Mouse (Mus musculus) Muller cell, postnatal 12 days (primary cell): Measurements from ENCODE around the gene Esyt3.
A peak's percentile ranks its signal among the peaks of the same experiment; 100 is the strongest.

Experiments
- DNase-seq: peaks from one replicate; pipeline ENCODE4 v3.0.0-alpha.2; 2015; ENCODE audit errors: inconsistent ontology term

Gene Esyt3

DNA sequence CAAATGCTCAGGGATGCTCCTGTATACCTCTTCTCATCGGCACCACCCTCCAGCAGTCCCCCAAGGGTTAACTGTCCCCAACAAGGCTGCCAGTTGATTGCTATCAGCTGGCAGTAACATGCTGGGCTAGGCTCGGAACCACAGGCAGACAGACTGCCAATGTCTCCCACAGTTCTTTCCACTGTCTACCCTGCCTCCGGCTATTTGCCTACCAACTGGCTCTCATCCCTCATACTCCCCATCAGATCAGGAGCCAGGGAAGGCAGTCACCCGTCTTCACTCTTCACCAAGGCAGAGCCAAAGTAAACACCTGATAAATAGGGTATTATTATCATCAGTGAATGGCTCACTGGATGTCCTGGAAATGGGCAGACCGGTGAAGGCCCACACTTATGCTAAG is 3.6 kb downstream of the Esyt3 start:
- peak; percentile 79 for DNase-seq

DNA sequence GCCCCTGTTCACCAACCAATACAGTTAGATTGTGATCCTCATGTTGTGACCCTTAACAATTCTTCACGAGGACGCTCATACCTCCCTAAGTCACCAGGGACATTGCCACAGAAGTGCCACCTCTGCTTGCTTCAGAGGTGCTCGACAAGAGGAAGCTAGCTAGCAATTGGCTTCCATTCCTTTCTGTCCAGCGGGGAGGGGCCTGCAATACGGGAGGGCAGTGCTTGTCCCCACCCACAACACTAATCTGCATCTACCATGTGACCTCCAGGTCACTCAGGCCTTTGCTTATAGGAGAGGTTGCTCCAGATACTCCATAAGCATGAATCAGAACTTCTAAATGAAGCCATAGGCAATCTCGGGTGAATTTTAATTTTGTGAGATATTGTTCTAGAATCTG is 5.0 kb downstream of the Esyt3 start:
- no peak for DNase-seq

DNA sequence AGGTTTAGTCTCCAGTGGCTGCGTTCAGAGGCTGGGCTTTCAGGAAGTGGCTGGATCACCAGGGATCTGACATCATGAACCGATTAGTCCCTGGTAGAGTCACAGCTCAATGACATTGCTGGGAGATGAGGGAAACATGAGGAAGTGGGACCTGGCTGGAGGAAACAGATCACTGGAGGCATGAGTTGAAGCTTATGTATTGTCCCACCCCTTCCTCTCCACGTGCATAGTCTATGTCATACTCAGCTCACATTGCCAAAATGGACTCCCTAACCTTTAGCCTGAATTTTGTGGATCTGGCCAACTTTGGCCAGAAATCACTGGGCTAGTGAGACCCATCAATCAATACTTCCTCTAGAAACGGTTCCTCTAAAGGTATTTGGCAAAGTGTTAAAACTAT is 5.4 kb downstream of the Esyt3 start:
- DNase-seq = no peak

DNA sequence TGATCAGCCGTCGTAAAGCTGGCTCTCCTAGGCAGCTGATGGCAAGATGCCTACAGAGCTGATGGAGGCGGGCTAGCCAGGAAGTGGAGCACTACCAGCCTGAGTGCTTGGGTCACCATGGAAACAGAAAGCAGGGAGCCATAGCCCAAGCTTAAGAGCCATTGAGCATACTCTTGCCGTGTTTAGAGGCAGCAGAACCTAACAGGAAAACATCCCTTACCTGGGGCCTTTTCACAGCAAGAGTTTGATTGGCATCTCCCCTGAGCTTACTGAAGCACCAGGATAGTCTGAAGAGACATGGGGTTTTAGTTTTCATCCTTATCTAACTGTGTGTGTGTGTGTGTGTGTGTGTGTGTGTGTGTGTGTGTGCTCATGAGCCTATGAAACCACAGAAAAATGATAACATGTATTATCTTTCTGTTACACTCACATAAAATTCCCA is 13.0 kb downstream of the Esyt3 start:
- peak; percentile 20 for DNase-seq

DNA sequence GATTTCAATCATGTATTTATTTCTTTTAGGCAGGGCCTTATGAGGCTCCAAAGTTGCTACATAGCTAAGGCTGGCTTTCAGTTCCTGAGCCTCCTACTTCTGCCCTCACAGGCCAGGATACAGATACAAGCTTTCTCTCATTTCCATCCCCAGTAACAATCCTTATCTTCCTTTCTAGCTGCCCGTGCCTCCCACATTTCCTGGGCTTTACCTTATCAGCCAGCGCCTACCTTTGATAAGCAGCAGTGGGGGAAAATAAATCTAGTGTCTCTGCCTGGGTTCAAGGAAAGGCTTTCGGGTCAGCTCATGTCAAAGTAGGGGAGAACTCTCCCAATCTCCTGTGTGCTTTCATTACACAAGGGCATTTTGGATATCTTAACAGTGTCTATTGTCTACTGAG is 16.8 kb downstream of the Esyt3 start:
- DNase-seq = no peak

DNA sequence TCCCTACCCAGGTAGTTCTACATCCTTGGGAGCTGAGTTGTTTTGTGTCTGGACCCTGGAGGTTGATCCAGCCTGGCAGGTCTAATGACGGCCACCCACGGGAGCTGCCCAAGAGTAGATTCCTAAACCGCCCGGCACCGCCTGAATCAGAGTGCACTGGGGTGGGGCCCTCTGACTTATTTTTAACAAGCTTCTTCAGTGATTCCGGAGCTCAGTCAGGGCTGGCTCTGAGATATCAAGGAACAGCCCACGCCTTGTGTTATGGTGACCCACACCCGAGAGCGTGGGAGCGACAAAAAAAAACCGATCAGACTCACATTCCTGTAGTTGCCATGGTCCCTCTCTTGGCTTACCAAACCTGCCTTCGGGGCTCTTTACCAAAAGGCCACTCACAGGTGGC is 18.2 kb downstream of the Esyt3 start:
- no peak for DNase-seq

DNA sequence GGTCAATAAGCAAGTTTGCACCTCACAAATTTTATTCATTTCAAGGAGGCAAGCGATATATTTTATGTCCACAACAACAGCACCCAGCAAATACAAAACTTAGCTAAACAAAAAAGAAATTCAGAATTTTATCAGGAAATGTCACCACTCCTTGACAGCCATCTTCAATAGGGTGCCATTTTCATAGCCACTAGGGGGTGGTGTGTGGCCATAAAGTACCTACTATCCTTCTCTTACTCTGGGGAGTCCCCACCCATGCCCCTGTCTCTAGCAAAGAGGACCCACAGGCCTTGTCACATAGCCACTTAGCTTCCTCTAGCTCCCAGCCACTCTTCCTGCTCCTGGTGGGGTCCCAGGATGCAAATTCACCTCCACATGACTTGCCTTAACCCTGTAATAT is 19.2 kb downstream of the Esyt3 start:
- DNase-seq = no peak

DNA sequence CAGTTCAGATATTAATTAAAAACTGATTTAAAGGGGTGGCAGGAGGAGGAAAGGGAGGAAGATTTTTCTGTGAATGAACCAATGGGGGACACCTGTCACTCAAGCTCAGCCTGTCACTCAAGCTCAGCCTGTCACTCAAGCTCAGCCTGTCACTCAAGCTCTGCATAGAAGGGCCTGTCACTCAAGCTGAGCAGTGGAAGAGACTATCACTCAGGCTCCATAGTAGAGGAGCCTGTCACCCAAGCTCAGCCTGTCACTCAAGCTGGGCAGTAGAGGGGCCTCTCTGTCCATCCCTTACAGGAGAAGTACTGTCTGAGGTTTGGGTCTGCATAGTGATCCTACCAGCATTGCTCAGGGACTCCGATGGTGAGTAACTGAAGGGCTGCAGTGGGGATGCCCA is 20.1 kb downstream of the Esyt3 start:
- DNase-seq = no peak

DNA sequence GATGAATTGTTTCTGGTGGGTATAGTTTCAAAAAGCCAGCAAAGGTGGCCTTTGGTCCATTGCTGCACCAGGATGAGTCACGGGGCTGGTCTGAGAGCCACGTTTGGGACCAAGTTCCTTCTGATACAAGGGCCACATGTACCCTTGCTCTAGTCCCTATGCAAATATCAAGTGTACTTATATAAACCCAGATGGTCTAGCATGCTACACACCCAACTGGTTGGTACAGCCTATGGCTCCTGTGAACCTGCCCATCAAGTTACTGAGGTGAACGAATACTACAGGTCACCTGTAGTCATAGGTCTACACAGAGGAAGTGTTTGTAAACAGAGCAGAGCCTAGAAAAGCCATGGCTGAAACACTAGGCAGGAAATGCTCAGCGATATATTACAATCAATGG is 21.8 kb downstream of the Esyt3 start:
- no peak for DNase-seq

DNA sequence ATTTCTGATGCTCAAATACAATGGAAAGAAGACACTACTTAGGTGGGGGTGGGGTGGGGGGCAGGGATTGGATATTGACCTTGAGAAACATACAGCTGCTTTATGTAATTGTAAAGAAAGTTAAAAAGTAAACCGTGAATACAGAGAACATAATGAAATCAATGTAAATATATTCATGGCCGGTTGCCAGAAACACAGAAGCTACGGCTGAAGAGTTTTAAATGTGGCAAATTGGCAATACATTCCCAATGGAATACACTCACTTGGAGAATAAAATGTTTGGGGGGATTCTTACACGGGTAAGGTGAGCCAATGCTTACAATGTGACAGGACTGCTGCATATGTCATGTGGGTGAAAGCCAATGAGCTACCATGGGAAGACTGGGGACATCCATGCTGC is 31.5 kb downstream of the Esyt3 start:
- DNase-seq = no peak

DNA sequence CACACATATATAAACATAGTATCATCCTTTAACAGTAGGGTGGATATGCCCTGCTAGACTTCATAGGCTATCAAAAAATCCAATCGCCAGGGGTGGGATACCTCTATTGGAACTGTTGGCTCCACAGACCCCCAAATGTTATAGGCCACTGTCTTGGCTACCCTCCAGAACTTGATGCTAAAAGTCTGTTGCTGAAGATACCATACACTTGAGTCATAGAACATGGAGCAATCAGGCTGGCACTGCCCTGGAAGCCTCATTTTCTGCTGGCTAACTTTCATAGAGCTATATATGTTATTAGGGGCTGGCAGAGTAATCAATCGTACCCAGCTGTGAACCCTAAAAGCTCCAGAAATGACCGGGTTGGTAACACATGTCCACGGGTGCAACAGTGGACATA is 32.4 kb downstream of the Esyt3 start:
- peak; percentile 13 for DNase-seq

DNA sequence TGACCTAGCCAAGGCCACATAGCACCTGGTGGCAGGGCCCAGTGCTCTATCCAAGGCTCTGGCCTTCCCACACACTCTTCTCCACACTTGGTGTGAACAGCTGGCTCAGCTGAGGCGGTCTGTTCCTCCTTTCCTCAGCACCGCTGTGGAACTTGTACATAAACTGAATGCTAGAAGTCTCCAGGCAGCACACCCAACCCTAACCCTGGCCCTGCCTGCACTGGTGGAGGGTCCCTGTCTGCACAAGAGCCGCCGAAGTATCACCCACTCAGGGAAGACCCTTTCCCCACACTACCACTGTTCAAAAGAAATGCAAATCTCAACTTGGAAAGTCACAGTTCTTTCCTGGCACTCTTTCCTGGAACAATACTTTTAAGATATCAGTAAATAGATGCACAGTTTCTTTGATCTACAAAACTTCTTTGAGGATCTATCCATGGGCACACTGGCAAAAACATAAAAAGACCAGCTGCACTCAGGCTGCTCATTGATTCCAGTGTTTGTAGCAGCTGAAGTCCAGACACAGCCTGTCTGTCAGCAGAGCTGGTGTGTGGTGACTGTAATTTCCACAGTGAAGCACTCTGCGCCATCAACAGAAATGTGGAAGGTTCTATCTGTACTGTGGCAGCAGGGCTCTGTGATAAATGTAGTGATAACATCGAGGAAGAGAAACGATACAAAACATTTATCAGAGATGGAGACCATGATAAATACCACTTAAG is 33.0 kb downstream of the Esyt3 start:
- DNase-seq = no peak

DNA sequence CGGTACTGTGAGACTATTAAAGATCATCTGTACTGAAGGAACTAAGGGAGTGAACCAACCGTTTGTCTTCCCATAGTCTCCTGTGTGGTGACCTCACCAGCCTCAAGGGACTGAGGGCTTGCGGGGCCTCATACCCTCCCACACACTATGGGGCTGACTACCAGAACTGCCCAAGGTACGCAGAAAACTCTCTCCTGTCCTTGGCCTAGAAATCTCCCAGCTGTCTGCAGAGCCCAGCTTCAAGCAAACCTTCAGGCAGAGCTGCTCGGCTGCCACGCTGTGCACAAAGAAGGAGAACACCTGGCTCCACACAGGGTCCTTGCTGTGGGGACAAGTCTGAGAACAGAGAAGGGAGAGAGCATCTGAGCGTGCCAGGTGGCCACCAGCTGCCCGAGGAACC is 38.4 kb downstream of the Esyt3 start:
- DNase-seq = no peak

DNA sequence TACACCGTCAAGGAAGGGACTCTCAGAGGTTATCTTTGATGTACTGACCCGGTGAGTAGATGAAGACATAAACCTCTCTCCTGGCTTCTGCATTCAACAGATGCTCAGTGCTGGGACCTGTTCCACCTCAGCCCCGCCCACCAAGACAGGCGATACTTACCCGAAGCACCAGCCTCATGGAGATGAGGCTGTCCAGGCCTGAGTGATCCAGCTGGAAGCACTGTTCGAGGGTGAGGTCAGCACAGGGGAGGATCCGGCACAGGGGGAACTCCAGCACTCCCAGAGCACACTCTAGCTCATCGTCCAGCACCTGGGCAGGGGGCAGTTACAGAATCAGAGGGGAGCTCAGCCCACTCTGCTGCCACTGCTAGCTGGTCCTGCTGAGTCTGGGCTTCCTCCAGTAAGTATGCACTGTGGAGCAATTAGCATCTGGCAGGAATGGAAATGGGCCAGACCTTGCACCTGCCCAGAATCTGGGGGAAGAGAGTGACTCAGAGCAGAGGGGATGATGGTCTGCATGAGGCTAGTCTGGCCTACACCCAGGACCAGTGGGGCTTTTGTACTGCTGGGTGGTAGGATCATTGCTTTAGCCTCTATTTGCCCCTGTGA is 38.9 kb downstream of the Esyt3 start:
- peak; percentile 67 for DNase-seq

DNA sequence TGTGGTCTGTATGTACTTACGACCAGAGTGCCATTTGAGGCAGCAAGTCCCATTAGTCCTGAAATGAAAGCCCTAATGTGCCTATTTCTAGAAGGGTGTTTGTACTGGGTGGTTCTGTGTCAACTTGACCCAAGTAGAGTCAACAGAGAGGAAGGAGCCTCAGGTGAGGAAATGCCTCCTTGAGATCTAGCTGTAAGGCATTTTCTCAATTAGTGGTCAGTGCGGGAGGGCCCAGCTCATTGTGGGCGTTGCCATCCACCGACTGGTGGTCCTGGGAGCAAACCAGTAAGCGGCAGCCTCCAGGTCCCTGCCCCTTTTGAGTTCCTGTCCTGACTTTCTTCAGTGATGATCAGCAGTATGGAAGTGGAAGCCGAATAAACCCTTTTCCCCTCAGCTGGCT is 52.1 kb downstream of the Esyt3 start:
- DNase-seq = no peak

DNA sequence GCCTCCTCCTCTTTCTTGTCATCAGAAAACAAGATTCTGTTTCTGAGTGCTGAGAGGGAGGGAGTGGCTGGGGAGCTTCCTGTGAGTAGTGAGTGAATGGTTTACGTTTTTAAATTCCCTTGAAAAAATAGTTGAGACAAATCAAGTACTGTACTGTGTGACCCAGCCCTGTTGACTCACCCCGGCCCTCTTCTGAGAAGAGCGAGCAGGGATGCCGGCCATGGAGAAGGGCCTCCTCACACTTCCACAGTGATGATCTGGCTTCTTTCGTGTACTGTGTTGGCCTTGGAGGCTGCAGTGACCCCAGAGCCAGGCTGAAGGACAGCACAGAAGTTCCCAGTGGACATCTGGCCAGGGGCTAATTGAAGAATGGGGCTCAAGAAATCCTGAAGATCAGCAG is 54.1 kb downstream of the Esyt3 start:
- DNase-seq = no peak
